Mouse (Mus musculus): ENCODE measurements at regions not wholly inside any gene's neighbourhood (a gene's known extent, or its start where the extent isn't known, plus 50 kb on each side); places are given as distances from the start of the nearest gene placed in this dataset.
"Not testable (repeated sequence)": the region's sequence is repeated elsewhere in the genome, so short reads cannot be mapped to it uniquely, and the experiment has no call there.

DNA sequence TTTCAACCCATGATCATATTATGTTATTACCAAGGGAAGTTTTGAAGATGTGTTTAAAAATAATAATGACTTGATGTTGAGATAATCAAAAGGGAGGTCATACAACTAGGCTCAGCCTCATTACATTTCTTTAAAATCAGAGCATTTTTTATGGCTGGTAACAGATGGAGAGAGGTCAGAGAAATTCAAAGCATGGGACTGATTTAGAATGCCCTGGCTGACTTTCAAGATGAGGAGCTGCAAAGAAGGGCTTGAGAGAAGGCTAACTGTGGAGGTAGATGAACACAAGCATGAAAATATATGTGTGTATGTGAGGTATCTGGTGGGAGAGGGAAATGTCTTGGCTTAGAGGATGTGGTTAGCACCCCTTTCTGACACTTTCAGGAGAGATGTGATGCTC, 502.6 kb upstream of the Gdi2 start:
- TF ChIP-seq FLI1 (IDR thresholded peaks at IDR 0.05; ENCODE audit: low read length); GATA1 (IDR thresholded peaks at IDR 0.05; ENCODE audit: borderline replicate concordance, low read length): not testable (repeated sequence)

All from megakaryocyte, embryonic 14.5 days (primary cell).